Mouse (Mus musculus) lung, adult 2 months (tissue): Measurements from ENCODE around the gene Gm20388.

Experiments
- CTCF ChIP-seq: fragments of 200-500 bp; IDR thresholded peaks from 2 replicates; pipeline ENCODE4 v1.5.1; 2011; ENCODE audit warnings: mild to moderate bottlenecking, low read length, control low read depth; ENCODE audit not compliant: insufficient read depth
- POLR2A ChIP-seq: fragments of 200-500 bp; IDR thresholded peaks from 2 replicates; pipeline ENCODE4 v1.6.1; 2011; ENCODE audit warnings: low read depth, mild to moderate bottlenecking, control low read depth, low read length, borderline replicate concordance; ENCODE audit errors: extremely low read depth

DNA sequence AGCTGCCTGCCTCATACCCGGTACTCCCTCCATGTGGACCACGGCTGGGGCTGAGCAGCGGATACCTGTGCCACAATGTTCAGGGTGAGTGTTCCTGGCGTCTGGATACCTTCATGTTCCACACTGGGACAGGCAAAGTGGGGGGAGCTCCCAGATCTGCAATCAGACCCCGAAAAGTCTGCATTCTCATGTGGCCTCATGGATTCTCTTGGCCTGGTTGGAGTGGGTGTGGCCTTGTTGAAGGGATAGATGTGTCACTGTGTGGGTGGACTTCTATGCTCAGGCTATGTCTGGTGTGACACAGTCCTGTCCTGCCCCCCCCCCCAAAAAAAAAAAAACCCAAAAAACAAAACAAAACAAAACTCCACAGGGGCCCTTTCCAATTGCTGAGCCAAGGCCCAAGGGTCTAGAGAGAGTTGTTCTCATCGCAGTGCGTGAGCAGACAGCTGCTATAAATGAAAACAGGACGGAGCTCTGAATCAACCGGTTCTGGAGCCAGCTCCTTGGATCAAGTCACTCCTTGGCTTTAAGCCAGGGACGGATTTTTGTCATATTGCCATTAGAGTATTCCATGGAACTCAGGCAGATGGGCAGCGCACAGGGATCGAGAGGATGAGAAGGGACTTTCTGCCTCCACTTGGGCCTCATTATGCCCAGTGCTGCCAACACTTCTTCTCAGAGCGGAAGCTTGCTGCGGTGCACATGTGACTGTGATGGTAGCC, 3231.3 kb downstream of the Gm20388 start:
- no peak for TF ChIP-seq CTCF
- no peak for TF ChIP-seq POLR2A
